Mouse (Mus musculus) left cerebral cortex, postnatal 14 days (tissue): ENCODE results near the gene Brd7. TPM values are rescaled to one million over a fixed set of nuclear protein-coding genes. Genes with fewer than 3 reads are reported as not detected.
A peak's percentile ranks its signal among the peaks of the same experiment; 100 is the strongest.

ENCODE experiments used
- DNase-seq, 2 experiments: peaks; one replicate each; pipeline ENCODE4 v3.0.0; 2021 to 2022; ENCODE audit warnings: low spot score in 2 of 2, mixed read lengths in 1 of 2
- intact Hi-C: fragments of 180-260 bp; cut with DNase I; formaldehyde crosslinking; loops from one replicate; pipeline ENCODE4 v1.15.1; 2025
- long read RNA-seq, 2 experiments: library from polyadenylated mRNA; stranded (forward); transcript quantifications; one replicate each; pipeline ENCODE4 v2.0.0; 2021
- total RNA-seq, 2 experiments: library from RNA; stranded (reverse); gene quantifications; 2 replicates each; pipeline ENCODE4 v1.2.3; 2021

The Brd7 gene
- total RNA-seq: 10 to 100 TPM; 60.0 to 60.1 TPM
- long read RNA-seq, experiment 1, transcript Brd7-201 (17 exons, 3,625 nt): major isoform, 53 of 76 reads
- long read RNA-seq, experiment 1, partial matches to known transcripts: 12 of 76 reads
- long read RNA-seq, experiment 1, other reads (novel, unspliced or antisense): 11 of 76 reads
- long read RNA-seq, experiment 2, transcript Brd7-201 (17 exons, 3,625 nt): major isoform, 51 of 69 reads
- long read RNA-seq, experiment 2, partial matches to known transcripts: 9 of 69 reads
- long read RNA-seq, experiment 2, other reads (novel, unspliced or antisense): 9 of 69 reads

DNA sequence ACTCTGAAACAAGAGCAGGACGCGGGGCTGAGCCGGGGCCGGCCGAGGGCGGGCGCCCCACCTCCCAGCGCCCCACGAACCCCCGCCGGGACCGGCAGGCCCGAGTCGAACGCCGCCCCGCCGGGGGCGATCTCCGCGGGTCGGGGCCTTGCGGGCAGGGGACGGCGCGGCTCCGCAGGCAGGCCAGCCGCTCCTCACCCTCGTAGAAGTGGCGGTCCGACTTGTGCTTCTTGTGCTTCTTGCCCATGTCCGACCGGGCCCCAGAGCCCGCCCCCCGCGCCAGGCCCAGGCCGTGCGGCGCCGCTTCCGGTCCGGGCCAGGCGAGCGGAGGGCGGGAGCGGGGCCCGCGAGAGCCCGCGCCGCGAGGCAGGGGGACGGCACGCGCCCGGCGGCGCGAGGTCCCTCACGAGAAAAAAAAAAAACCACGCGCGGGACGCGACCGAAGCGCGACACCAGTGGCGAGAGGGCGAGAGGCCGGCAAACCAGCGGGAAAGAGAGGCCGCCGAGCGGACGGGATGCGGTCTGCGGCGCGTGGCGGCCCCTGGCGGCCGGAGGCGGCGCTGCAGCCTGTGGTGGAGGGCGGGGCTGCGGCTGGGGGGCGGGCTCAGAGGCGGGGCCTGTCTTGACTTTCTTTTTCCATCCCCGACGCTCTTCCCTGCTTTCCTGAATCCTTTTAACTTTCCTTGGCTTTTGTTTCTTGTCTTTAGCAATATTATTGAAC, at the start of gene Brd7:
TSS of gene Brd7 (minus strand) at position 487 of the 721 bp plus-strand sequence.
- intact Hi-C loops: loop anchor here (5.0 kb wide), 2 partner anchors 160 to 335 kb away; partner anchors contain the start of genes Cyld and Nkd1
- peak; percentile 78 to 91 for DNase-seq

DNA sequence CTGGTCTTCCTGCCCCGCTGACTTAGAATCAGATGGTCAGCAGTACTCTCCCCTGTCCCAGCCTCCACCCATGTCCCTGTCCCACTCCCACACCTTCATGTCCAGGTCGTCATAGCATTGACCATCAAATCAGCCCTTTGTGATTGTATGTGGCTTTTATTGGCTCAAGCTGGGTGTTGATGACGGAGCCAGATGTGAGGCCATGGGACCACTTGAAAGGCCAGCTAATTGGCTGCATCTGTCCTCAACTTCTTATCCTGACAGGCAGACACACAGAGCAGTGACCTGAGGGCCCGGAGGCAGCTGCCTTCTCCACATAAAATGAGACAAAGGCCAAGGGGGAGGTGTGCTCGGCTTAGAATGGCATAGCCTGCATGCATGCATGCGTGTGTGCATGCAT, 49.5 kb upstream of the Brd7 start:
- DNase-seq: no peak
- intact Hi-C loops: no loop called here

- intact Hi-C loops: no loop called here
- no peak for DNase-seq
Measured at GRCm38 (mm10) chr8:88409401-88409940, 47.5 kb upstream of the Brd7 start.

GRCm38 (mm10) chr8:88407716-88408115, 45.7 kb upstream of the Brd7 start:
- intact Hi-C loops: no loop called here
- no peak for DNase-seq

DNA sequence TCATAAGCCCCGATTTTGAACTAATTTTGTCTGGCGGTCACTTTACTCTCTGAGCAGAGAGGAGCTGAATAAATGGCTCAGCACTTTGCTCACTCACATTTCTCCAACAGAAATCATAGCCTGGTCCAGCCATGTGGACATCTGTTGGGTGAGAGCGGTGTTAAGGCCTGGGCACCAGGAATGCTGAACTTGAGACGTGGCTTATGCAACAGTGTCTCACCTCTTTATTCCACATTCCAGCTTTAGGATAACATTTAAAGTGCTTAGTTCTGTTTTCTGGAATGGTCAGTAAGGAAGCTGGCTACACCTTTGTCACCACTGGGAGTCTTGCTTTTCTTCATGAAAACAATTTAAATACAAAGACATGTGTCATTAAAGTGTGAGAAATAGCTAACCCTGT, 36.1 kb upstream of the Brd7 start:
- DNase-seq: no peak
- intact Hi-C loops: no loop called here

GRCm38 (mm10) chr8:88393298-88393697, 31.3 kb upstream of the Brd7 start:
- DNase-seq: no peak
- intact Hi-C loops: no loop called here

DNA sequence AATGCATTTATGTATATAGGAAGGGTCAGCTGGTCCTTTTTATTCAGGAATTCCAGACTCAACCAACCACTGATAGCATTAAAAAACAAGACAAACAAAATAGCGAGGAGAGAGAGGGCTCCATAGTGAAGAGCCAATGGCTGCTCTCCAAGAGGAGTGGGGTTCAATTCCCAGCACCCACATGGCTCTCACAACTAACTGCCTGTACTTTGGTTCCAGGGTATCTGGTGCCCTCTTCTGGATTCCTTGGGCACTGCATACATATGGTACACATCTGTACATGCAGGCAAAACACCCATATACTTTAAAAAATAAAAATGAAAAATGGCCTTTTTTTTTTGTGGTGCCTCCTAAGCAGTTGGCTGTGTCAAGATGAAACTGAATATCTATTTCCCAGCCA, 28.8 kb upstream of the Brd7 start:
- intact Hi-C loops: no loop called here
- DNase-seq: no peak

GRCm38 (mm10) chr8:88388691-88389239, 26.8 kb upstream of the Brd7 start:
- intact Hi-C loops: no loop called here
- DNase-seq: no peak

DNA sequence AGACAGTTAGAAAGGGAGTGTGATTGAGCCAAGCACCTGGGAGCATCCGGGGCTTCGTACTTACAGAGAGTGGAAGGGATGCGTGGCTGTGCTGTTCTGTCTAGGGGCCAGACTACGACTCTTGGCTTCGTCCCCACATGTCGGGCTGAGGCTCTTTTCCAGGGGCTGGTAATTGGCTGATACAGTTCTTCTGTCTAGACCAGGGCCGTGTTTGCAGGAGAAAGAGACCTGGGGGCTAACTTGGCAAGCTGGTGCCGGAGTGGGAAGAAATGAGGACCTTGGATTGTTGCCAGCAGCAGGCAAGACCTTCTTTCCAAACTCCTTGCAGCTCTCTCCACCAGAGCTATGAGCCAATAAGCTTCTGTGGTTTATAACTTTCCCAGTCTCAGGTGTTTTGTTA, 25.9 kb upstream of the Brd7 start:
- no peak for DNase-seq
- intact Hi-C loops: no loop called here

GRCm38 (mm10) chr8:88383164-88383556, 21.2 kb upstream of the Brd7 start:
- intact Hi-C loops: no loop called here
- DNase-seq: no peak

DNA sequence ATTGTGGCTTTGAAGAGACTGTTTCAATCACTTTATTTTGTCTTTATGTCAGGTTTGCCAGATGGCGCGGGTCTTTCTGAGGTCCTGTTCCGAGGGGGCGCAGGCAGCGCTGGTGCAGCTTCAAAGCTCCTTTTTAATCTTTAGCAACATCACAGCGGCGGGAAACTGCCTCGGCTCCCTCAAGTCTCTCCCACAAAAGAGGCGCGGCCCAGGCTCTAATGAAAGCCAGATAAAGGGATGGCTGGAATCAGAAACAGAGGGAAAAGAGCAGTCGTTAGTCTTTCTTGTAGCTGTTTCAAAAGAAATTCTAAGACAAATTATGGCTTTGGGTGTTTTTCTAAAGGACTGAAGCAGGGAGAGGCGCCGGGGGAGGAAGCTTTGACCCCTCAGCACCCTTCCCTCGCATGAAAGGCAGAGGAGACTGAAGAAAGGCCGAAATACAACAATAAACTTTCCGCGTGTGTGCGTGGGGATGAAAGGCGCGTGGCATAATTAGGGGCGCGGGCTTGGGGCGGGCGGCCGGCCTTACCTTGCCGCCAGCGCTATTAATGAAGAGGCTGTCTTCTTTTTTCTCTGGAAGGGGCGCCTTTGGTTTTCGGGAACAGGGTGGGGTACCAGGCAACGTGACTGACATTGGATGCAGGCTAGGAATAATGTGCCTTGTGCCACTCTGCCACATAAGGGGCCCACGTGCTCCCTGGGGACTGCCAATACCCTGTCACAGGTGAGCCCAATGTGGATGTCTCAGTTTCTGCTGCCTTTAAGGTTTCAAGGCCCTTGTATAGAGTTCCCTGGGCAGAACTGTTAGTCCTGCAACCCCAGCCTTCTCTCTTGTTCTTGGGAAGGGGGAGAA, 20.5 kb upstream of the Brd7 start:
- intact Hi-C loops: no loop called here

GRCm38 (mm10) chr8:88380497-88380896, 18.5 kb upstream of the Brd7 start:
- intact Hi-C loops: no loop called here

More for the DNA sequence above, 20.5 kb upstream of the Brd7 start:
- DNase-seq: no peak

GRCm38 (mm10) chr8:88376836-88377582, 15.0 kb upstream of the Brd7 start:
- peak; percentile 64 to 80 for DNase-seq
- intact Hi-C loops: no loop called here

More at GRCm38 (mm10) chr8:88380497-88380896, 18.5 kb upstream of the Brd7 start:
- DNase-seq: no peak

GRCm38 (mm10) chr8:88371522-88371921, 9.5 kb upstream of the Brd7 start:
- no peak for DNase-seq
- intact Hi-C loops: no loop called here

DNA sequence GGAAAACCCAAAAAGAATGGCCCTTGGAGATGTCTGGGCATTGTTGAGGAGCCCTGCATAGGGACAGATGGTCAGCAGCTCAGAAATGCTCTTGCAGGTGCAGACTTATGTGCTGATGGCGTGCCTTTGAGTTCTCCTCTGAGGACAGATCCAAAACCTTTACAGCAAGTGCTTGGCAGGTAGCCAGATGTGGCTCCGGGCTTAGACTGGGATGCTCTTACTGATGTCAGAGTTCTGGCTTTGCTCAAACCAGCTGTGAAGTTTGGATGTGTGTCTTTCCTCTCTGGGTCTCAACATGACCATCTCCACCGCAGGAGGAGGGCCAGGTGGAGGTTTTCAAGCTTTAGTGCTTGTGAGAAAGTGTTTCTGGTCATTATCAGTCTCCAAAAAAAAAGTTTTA, 7.8 kb upstream of the Brd7 start:
- no peak for DNase-seq
- intact Hi-C loops: loop anchor here (1.0 kb wide), 1 partner anchor 251 kb away; no protein-coding TSS in a partner anchor

DNA sequence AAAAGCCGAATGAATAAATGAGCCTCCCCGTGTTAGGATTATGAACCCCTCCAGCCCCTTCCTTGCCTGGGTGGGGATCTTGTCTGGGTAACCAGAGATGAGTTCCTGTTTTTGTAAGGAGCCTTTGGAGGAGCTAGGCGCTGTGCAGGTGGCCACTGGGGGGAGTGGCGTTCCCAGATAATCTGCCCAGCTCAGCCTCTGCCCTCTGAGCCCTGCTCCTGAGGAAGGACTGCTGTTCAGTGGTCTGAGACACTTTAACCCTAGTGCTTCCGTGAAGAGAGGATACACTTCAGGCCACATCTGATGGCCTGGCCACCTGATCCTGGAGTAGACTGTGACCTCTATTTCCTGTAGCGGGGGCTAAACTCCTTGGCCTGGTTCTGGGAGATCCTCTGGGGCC, 7.2 kb upstream of the Brd7 start:
- intact Hi-C loops: loop anchor here (1.0 kb wide), 1 partner anchor 252 kb away; no protein-coding TSS in a partner anchor
- DNase-seq: no peak

GRCm38 (mm10) chr8:88362446-88363150, 604 bp upstream of the Brd7 start:
- intact Hi-C loops: loop anchor here (5.0 kb wide), 2 partner anchors 160 to 335 kb away; partner anchors contain the start of genes Cyld and Nkd1
- DNase-seq: no peak
